Mouse (Mus musculus) midbrain, embryonic 11.5 days (tissue): ENCODE data around the gene Hoxb13. TPM values are rescaled to one million over a fixed set of nuclear protein-coding genes. Genes with fewer than 3 reads are reported as not detected.

Experiments
- ATAC-seq: fragments of 200-750 bp; cut with Nextera tagmentation; 2 replicates; pipeline ENCODE4 v1.8.0; 2017; ENCODE audit warnings: moderate TSS enrichment, moderate library complexity; ENCODE audit not compliant: low FRiP score
- DNase-seq: peaks from one replicate; pipeline ENCODE4 v3.0.0; 2015; ENCODE audit warnings: low spot score; ENCODE audit errors: missing footprints
- H3K27ac ChIP-seq: fragments of 300-500 bp; sonication (generic); 2 replicates; pipeline ENCODE4 v1.5.1; 2014; ENCODE audit warnings: low read depth, low read length
- H3K27me3 ChIP-seq: fragments of 300-500 bp; sonication (generic); 2 replicates; pipeline ENCODE4 v1.6.1; 2014; ENCODE audit warnings: mild to moderate bottlenecking, low read length, moderate library complexity, mixed read lengths; ENCODE audit not compliant: control insufficient read depth, insufficient read depth
- H3K36me3 ChIP-seq: fragments of 300-500 bp; sonication (generic); 2 replicates; pipeline ENCODE4 v1.6.1; 2014; ENCODE audit warnings: mild to moderate bottlenecking, low read length, moderate library complexity, mixed read lengths; ENCODE audit not compliant: control insufficient read depth, insufficient read depth
- H3K4me1 ChIP-seq: fragments of 300-500 bp; sonication (generic); 2 replicates; pipeline ENCODE4 v1.6.1; 2014; ENCODE audit warnings: low read length; ENCODE audit not compliant: control insufficient read depth, insufficient read depth
- H3K4me2 ChIP-seq: fragments of 300-500 bp; sonication (generic); 2 replicates; pipeline ENCODE4 v1.6.1; 2014; ENCODE audit warnings: mild to moderate bottlenecking, moderate library complexity
- H3K4me3 ChIP-seq: fragments of 300-500 bp; sonication (generic); 2 replicates; pipeline ENCODE4 v1.5.1; 2014; ENCODE audit warnings: low read depth, low read length
- H3K9ac ChIP-seq: fragments of 300-500 bp; sonication (generic); 2 replicates; pipeline ENCODE4 v1.6.1; 2014; ENCODE audit warnings: low read length
- H3K9me3 ChIP-seq: fragments of 300-500 bp; sonication (generic); 2 replicates; pipeline ENCODE4 v1.6.1; 2016; ENCODE audit warnings: low read length; ENCODE audit not compliant: control insufficient read depth
- whole genome bisulfite sequencing: fragments of 180-500 bp; shearing (Covaris S2); extraction: QIAGEN DNeasy Blood & Tissue Kit; methylation state at CpG from one replicate; pipeline ENCODE4 v1.1.7; 2014; 5-methylcytosine and 5-hydroxymethylcytosine counted together
- polyA plus RNA-seq: library from polyadenylated mRNA; unstranded; fragments of >200 nt; fragmentation: Nextera tagmentation; extraction: Ambion mirVana; gene quantifications from 2 replicates; pipeline ENCODE4 v1.2.1, GENCODE M21; 2014

The Hoxb13 gene
- polyA plus RNA-seq, 1 experiment from 2014 or later, result not detected

DNA sequence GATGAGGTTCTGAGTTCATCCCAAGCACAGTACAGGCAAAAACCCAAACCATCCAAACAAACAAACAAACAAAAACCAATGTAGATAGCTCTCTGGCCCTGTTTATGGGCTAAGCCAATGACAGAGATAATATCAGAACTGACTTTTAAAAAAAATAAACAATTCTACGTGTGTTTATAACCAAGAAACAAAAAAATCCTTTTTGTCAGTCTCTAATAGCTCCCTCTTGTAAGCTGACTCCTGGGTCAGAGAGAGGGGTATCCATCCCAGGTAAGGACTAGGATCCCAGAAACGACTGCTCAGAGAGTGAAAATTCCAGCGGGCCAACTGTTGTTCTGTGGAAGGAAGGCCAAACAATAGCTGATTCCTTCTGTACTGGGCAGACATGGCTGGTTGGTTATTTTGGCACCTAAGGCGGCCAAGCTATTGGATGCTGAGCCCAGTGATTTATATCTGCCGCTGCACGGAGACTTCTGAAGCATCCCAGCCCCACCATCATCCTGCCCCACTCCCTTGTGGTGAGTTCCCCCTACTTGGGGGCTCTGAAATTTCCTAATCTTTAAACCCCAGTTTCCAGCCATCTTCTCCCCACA, 15.1 kb upstream of the Hoxb13 start:
- H3K27ac ChIP-seq, result no peak overlapping the region
- DNase-seq, result peak; percentile 92
- H3K4me3 ChIP-seq, result no peak overlapping the region
- H3K9me3 ChIP-seq, result peaks cover 4% of the 10 kb centered on the region; the same call in 1 of the 2 replicates
- H3K4me2 ChIP-seq, result no peak overlapping the region
- 1% methylated on average over 6 of the region's 6 CpGs for WGBS
- H3K27me3 ChIP-seq, result peaks cover 96% of the 10 kb centered on the region
- no peak for ATAC-seq
- H3K36me3 ChIP-seq, result no peaks in the 10 kb centered on the region
- H3K9ac ChIP-seq, result no peak overlapping the region
- no peaks in the 10 kb centered on the region for H3K4me1 ChIP-seq

DNA sequence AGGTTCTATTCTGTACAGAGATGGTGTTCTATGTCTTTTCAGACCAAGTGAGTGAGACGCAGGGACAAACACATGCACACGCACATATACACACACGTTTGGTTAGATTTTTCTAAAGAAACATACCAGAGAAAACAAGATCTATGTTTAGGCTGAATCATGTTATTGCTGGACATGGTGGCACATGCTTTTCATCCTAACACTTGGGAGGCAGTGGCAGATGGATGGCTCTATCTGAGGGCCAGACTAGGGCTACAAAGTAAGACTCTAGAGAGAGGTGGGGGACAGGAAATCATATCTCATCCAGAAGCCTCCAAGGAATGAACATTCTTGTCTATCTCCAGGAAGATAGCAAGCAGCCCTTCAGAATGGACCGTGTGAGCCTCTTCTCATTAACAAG, 13.1 kb upstream of the Hoxb13 start:
- Histone ChIP-seq H3K4me2 (no peak overlapping the region), H3K27me3 (peaks cover 95% of the 10 kb centered on the region), H3K9me3 (peaks cover 4% of the 10 kb centered on the region; the same call in 1 of the 2 replicates), H3K36me3 (no peaks in the 10 kb centered on the region), H3K4me3 (no peak overlapping the region), H3K4me1 (no peaks in the 10 kb centered on the region), H3K27ac (no peak overlapping the region), H3K9ac (no peak overlapping the region)
- no peak for ATAC-seq
- DNase-seq, result peak; percentile 90
- WGBS, result 21% methylated on average over 4 of the region's 4 CpGs

DNA sequence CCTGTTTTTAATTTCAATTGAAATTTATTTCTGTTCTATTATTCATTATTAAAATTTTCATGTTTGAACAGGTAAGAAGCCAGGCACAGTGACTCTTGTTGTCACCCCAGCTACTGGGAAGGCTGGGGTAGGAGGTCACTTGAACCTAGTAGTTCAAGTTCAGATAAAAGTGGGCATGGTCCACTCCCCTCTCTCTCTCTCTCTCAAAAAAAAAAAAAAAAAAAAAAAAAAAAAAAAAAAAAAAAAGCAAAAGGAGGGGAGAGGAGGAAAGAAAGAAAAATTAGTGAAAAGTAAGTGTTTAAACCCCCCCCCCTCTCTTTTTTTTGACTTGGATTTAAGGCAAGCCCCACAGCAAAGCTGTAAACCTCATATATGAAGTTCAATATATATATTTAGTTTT, 9.9 kb upstream of the Hoxb13 start:
- Histone ChIP-seq H3K4me2 (no peak overlapping the region), H3K4me1 (no peaks in the 10 kb centered on the region), H3K4me3 (no peak overlapping the region), H3K9ac (no peak overlapping the region), H3K9me3 (peaks cover 4% of the 10 kb centered on the region; the same call in 1 of the 2 replicates), H3K27me3 (peaks cover 97% of the 10 kb centered on the region), H3K27ac (no peak overlapping the region), H3K36me3 (no peaks in the 10 kb centered on the region)
- ATAC-seq (no peak), DNase-seq (no peak)

DNA sequence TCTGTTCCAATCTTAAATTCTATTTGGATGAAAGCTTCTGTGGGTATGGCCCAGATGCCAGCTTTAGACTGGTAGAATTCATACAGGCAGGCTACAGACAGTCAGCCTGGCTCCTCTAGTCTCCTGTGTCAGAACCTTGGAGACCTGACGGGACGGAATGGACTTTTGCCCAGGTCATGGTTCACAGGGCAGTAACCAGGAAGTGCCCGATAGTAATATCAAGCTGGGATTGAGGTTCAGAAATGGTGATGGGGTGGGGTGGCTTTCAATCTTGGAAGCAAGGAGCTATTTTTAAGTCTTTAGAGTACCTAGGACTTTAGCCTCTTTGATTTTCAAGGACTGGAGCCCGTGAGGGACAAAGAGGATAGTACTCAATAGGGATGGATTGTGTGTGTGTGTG, 6.8 kb upstream of the Hoxb13 start:
- peaks cover 4% of the 10 kb centered on the region; the same call in 1 of the 2 replicates for H3K9me3 ChIP-seq
- DNase-seq (peak; percentile 82), ATAC-seq (no peak)
- 17% methylated on average over 4 of the region's 4 CpGs for WGBS
- no peak overlapping the region for H3K4me2 ChIP-seq
- H3K9ac ChIP-seq, result no peak overlapping the region
- H3K4me3 ChIP-seq, result no peak overlapping the region
- H3K27ac ChIP-seq, result no peak overlapping the region
- H3K4me1 ChIP-seq, result no peaks in the 10 kb centered on the region
- H3K27me3 ChIP-seq, result peaks cover 96% of the 10 kb centered on the region
- H3K36me3 ChIP-seq, result no peaks in the 10 kb centered on the region

DNA sequence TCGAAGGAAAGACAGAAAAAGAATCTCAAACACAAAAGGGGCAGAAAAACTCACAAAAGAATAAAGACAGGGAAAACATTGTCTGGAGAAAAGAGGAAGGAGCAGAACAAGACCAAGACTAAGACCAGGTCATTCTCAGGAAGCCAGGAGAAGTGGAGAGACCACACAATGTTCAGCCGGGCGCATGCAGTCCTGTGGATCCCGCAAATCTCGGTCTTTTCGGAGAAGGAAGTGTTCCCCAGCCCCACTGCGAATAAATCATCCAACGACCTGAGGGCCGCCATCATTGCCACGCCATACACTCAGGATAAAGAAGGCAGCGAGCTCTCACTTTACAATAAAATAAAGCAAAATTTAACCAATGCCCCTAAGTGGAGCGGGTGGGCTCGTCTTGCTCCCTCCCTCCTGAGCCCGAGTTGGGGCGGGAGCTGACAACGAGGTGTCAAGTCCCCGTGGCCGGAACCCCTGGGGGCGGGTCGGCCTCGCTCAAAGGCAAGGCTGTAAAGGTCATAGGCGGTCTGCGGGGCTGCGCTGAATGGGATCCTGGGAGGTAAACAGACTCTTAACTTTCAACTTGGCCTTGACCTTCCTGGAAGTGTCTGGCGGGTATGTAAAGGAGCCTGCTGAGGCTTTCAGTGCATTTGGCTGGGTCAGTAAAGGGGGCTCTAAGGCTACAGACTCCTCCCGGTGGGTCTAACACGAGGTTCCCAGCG, 4.2 kb upstream of the Hoxb13 start:
- ATAC-seq, result no peak

DNA sequence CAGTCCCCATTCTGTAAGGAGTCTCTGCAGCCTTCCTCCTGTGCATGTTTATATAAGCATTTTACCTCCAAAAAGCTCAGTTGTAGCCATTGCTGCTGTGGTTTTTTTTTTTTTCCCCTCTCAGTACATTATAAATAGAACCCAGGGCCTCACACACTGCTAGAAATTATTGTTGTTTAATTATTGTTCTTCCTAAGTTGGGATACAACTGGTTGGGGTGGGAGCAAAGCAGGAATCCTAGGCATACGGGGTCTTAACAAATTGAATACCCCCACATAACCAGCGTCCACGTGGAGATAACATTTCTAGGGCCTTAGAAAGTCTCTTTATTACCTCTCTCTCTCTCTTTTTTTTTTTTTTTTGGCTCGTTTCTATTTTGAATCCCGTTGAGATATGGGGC, 3.0 kb upstream of the Hoxb13 start:
- DNase-seq (peak; percentile 81), ATAC-seq (no peak)
- Histone ChIP-seq H3K9me3 (no peaks in the 10 kb centered on the region), H3K36me3 (no peaks in the 10 kb centered on the region), H3K27me3 (peaks cover 99% of the 10 kb centered on the region), H3K4me2 (no peak overlapping the region), H3K4me1 (no peaks in the 10 kb centered on the region), H3K4me3 (no peak overlapping the region), H3K27ac (no peak overlapping the region), H3K9ac (no peak overlapping the region)
- WGBS, result 2% methylated on average over 5 of the region's 5 CpGs

More for the DNA sequence above, 4.2 kb upstream of the Hoxb13 start:
- H3K4me2 ChIP-seq, result no peak overlapping the region
- H3K9me3 ChIP-seq, result no peaks in the 10 kb centered on the region
- no peak overlapping the region for H3K4me3 ChIP-seq
- H3K9ac ChIP-seq, result no peak overlapping the region
- DNase-seq, result peak; percentile 95
- H3K36me3 ChIP-seq, result no peaks in the 10 kb centered on the region
- H3K27me3 ChIP-seq, result peaks cover 99% of the 10 kb centered on the region
- H3K27ac ChIP-seq, result no peak overlapping the region
- under 1% methylated on average over 28 of the region's 28 CpGs for WGBS
- H3K4me1 ChIP-seq, result no peaks in the 10 kb centered on the region

DNA sequence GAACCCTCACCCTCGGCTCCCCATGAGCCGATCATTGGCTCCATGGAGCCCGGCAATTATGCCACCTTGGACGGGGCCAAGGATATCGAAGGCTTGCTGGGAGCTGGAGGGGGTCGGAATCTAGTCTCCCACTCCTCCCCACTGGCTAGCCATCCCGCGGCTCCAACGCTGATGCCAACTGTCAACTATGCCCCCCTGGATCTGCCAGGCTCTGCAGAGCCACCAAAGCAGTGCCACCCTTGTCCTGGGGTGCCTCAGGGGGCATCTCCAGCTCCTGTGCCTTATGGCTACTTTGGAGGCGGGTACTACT, 240 bp downstream of the Hoxb13 start:
- Histone ChIP-seq H3K36me3 (no peaks in the 10 kb centered on the region), H3K9me3 (no peaks in the 10 kb centered on the region), H3K4me2 (no peak overlapping the region), H3K27ac (no peak overlapping the region), H3K9ac (no peak overlapping the region), H3K4me3 (no peak overlapping the region), H3K4me1 (no peaks in the 10 kb centered on the region), H3K27me3 (peaks cover 99% of the 10 kb centered on the region)
- under 1% methylated on average over 10 of the region's 10 CpGs for WGBS
- DNase-seq (peak; percentile 93), ATAC-seq (no peak)

DNA sequence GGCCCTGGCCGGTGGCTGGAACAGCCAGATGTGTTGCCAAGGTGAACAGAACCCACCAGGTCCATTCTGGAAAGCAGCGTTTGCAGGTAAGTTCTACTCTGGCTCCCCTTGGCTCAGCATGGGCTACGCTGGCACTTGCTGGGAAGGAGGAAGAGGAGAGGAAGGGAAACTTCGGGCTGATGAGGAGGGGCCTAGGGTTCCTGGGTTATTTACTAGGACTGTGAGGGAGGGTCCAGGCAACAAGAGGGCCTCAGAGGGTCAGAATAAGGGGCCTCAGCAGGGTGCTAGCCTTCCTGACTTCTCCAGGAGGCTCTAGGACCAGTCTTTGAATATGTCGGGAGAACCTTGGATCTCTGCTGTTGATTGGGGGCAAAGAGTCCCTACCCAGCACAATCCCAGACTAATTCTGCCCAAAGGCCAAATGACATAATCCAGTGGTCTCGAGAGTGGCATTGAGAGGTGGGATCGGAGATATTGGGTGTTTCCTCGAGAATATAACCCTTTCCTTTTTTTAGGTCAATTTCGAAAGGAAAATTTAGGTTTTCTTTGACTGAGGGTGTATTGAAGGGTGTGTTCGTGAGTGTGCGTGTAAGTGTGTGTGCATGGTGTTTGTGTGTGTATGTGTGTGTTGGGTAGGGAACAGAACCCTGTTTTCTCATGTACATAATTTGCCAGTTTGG, 985 bp downstream of the Hoxb13 start:
- H3K4me1 ChIP-seq, result no peaks in the 10 kb centered on the region
- no peak overlapping the region for H3K27ac ChIP-seq
- no peak overlapping the region for H3K4me2 ChIP-seq
- DNase-seq, result peak; percentile 91
- H3K9me3 ChIP-seq, result no peaks in the 10 kb centered on the region
- H3K27me3 ChIP-seq, result peaks cover 100% of the 10 kb centered on the region
- no peak for ATAC-seq
- H3K9ac ChIP-seq, result no peak overlapping the region
- WGBS, result 7% methylated on average over 11 of the region's 11 CpGs
- no peaks in the 10 kb centered on the region for H3K36me3 ChIP-seq
- H3K4me3 ChIP-seq, result no peak overlapping the region

DNA sequence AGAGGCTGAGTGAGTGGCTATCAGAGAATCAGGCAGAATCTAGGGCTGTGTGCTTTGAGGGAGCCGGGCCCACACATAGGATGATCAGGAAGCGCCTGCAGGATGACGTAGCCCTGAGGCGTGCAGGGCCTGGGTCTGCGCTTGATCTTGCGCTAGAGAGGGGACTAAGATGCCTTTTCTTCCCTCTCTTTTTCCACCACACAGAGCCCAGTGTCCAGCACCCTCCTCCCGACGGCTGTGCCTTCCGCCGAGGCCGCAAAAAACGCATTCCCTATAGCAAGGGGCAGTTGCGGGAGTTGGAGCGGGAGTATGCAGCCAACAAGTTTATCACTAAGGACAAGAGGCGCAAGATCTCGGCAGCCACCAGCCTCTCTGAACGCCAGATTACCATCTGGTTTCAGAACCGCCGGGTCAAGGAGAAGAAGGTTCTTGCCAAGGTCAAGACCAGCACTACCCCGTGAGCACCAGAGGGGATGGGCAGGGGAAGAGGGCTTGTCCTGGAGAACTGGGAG, 1.7 kb downstream of the Hoxb13 start:
- no peak overlapping the region for H3K27ac ChIP-seq
- no peaks in the 10 kb centered on the region for H3K4me1 ChIP-seq
- ATAC-seq (no peak), DNase-seq (peak; percentile 91)
- WGBS, result 1% methylated on average over 20 of the region's 20 CpGs
- no peak overlapping the region for H3K4me2 ChIP-seq
- no peak overlapping the region for H3K4me3 ChIP-seq
- H3K9me3 ChIP-seq, result no peaks in the 10 kb centered on the region
- peaks cover 100% of the 10 kb centered on the region for H3K27me3 ChIP-seq
- H3K36me3 ChIP-seq, result no peaks in the 10 kb centered on the region
- no peak overlapping the region for H3K9ac ChIP-seq
